Mouse (Mus musculus): ENCODE data around the gene Aspg. TPM values are rescaled to one million over a fixed set of nuclear protein-coding genes. Genes with fewer than 3 reads are reported as not detected.

Aspg gene
- total and polyA plus RNA-seq, 3 experiments = 0.33 TPM; not detected in 2

DNA sequence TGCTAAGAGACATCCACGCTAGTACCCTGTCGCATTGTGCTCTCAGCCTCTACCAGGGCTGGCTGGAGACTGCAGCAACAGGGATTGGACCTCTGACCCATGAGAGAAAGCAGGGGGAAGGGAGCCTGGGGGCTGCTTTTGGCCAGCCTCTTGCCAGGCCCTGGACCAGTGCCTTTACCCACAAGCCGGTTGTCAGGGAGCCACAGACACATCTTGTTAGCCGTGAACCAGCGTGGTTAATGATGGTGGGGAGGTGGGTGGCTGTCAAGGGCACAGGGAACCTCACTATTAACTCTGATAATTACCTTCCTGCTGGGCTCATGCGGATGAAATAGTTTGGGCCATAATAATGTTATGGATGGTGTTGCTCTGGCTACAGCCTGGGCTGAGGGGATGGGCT is 50.3 kb downstream of the Aspg start:
- no peaks in the 10 kb centered on the region for H3K4me1 ChIP-seq (ENCODE audit: insufficient read depth, low read depth, low read length)
- ATAC-seq (ENCODE audit: extremely low read depth, insufficient number of reproducible peaks, low FRiP score, poor library complexity, severe bottlenecking) = no peak
- no peak for DNase-seq (ENCODE audit: low spot score)
- TF ChIP-seq TAL1 (conservative IDR thresholded peaks at IDR 0.05; ENCODE audit: low read depth, low read length) (no peak), GATA1 (IDR thresholded peaks at IDR 0.05; ENCODE audit: borderline replicate concordance, low read length) (no peak), POLR2AphosphoS5 (IDR thresholded peaks at IDR 0.05; ENCODE audit: insufficient replicate concordance, low read depth, low read length) (no peak), GATA2 (IDR thresholded peaks at IDR 0.05; ENCODE audit: borderline replicate concordance, low read depth, low read length) (no peak), CTCF (IDR thresholded peaks at IDR 0.05; ENCODE audit: low read depth, low read length) (no peak)
- H3K36me3 ChIP-seq (replicated peaks) = no peaks in the 10 kb centered on the region
- H3K4me3 ChIP-seq (ENCODE audit: low read depth, low read length) = no peak overlapping the region
- H3K9me3 ChIP-seq (replicated peaks) = no peaks in the 10 kb centered on the region
- peaks cover 2% of the 10 kb centered on the region; the same call in 1 of the 2 replicates for H3K27me3 ChIP-seq (ENCODE audit: insufficient read depth, low read length)

DNA sequence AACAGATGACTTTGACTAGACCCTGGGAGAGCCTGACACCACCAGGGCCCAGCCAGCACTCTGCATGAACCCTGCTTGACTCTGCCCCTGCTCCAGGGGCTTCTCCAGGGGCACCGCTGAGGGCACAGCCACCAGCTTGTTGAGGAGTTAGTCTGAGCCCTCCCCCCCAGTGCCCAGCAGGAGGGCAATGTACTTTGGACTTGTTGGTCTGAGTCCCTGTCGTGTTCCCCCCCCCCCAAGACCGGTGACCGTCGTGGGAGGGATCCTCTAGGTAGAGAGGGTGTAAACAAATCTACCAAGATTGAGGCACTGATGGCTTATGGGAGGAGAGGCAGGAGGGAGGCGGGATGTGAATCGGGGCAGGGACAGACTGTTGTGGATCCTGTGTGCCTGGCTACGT is 51.8 kb downstream of the Aspg start:
- Histone ChIP-seq H3K4me3 (ENCODE audit: low read depth, low read length) (no peak overlapping the region), H3K27me3 (ENCODE audit: insufficient read depth, low read length) (peaks cover 2% of the 10 kb centered on the region; the same call in 1 of the 2 replicates), H3K9me3 (replicated peaks) (no peaks in the 10 kb centered on the region), H3K4me1 (ENCODE audit: insufficient read depth, low read depth, low read length) (no peaks in the 10 kb centered on the region), H3K36me3 (replicated peaks) (no peaks in the 10 kb centered on the region)
- no peak for TF ChIP-seq GATA1 (IDR thresholded peaks at IDR 0.05; ENCODE audit: borderline replicate concordance, low read length)
- TF ChIP-seq CTCF (IDR thresholded peaks at IDR 0.05; ENCODE audit: low read depth, low read length) = 0 out of 2 replicates have a peak, but pooled peaks have one; percentile 6
- DNase-seq (ENCODE audit: low spot score) (no peak), ATAC-seq (ENCODE audit: extremely low read depth, insufficient number of reproducible peaks, low FRiP score, poor library complexity, severe bottlenecking) (no peak)

DNA sequence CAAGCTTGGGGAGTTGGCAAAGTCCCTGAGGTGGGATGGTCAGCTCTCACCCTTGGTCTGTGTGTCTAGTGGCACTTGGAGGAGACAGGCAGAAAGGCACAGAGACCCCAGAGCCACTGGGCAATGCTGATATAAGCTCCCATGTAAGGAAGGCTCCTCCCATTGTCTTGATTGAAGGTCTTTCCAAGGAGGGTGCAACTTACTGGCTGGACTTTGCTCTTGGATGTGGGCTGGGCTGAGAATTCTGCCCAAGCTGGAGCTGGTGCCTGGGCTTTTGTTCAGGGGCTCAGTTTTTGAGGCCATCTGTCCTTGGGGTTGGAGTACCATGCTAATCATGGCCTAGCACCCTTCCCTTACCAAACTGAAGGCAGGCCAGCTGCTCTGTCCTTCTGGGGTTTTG is 52.3 kb downstream of the Aspg start:
- TF ChIP-seq GATA2 (IDR thresholded peaks at IDR 0.05; ENCODE audit: borderline replicate concordance, low read depth, low read length) = no peak
- TF ChIP-seq CTCF (IDR thresholded peaks at IDR 0.05; ENCODE audit: low read depth, low read length) = no peak
- TF ChIP-seq POLR2AphosphoS5 (IDR thresholded peaks at IDR 0.05; ENCODE audit: insufficient replicate concordance, low read depth, low read length) = no peak
- TF ChIP-seq TAL1 (conservative IDR thresholded peaks at IDR 0.05; ENCODE audit: low read depth, low read length) = no peak
- TF ChIP-seq GATA1 (IDR thresholded peaks at IDR 0.05; ENCODE audit: borderline replicate concordance, low read length) = no peak
- no peak for ATAC-seq (ENCODE audit: extremely low read depth, insufficient number of reproducible peaks, low FRiP score, poor library complexity, severe bottlenecking)
- no peak overlapping the region for H3K4me3 ChIP-seq (ENCODE audit: low read depth, low read length)

DNA sequence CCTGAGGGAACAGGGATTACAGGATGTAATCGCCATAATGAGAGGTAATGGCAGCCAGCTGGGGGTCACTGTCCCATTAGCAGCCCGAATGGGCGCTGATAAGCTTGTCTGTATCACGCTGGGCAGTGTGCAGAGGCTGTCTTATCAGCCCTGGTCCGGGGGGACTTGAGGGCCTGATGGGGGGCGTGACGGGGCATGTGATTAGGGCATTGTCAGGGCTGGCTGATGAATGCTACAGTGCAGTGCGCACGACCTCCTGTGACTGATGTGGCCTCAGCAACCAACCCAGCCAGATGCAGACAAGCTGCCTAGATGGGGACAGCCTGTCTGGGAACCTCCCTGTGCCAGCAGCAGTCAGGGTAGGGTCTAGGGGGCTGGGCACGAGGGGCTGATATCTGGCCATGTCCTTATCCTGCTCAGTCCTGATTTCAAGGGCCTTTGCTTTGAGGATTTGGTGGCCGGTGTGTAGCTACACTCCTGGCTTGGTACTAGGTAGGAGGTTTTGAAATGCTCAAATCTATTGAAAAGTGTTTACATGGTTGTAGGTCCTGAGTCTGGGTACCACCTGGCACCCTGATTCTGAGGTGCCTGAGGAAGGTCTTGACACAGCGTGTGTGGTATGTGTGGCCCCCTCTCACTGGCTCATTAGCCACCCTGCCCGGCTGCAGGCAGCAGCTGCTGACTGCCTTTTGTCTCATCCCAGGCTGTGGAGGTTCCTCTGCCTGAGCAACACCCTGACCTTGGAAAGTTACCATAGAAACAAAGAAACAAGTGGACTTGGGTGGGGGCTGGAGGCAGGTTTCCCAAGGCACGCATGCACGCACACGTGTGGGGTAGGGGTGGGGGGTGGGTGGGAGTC is 57.7 kb downstream of the Aspg start:
- Histone ChIP-seq H3K27me3 (ENCODE audit: insufficient read depth, low read length) (no peaks in the 10 kb centered on the region; the same call in 1 of the 2 replicates), H3K4me3 (ENCODE audit: low read depth, low read length) (no peak overlapping the region), H3K4me1 (ENCODE audit: insufficient read depth, low read depth, low read length) (no peaks in the 10 kb centered on the region), H3K36me3 (replicated peaks) (no peaks in the 10 kb centered on the region), H3K9me3 (replicated peaks) (no peaks in the 10 kb centered on the region)
- ATAC-seq (ENCODE audit: extremely low read depth, insufficient number of reproducible peaks, low FRiP score, poor library complexity, severe bottlenecking) (no peak), DNase-seq (ENCODE audit: low spot score) (no peak)
- TF ChIP-seq CTCF (IDR thresholded peaks at IDR 0.05; ENCODE audit: low read depth, low read length) = no peak
- no peak for TF ChIP-seq GATA2 (IDR thresholded peaks at IDR 0.05; ENCODE audit: borderline replicate concordance, low read depth, low read length)
- no peak for TF ChIP-seq TAL1 (conservative IDR thresholded peaks at IDR 0.05; ENCODE audit: low read depth, low read length)
- TF ChIP-seq POLR2AphosphoS5 (IDR thresholded peaks at IDR 0.05; ENCODE audit: insufficient replicate concordance, low read depth, low read length) = no peak
- no peak for TF ChIP-seq GATA1 (IDR thresholded peaks at IDR 0.05; ENCODE audit: borderline replicate concordance, low read length)

More for the DNA sequence above, 52.3 kb downstream of the Aspg start:
- Histone ChIP-seq H3K36me3 (replicated peaks) (no peaks in the 10 kb centered on the region), H3K9me3 (replicated peaks) (no peaks in the 10 kb centered on the region), H3K4me1 (ENCODE audit: insufficient read depth, low read depth, low read length) (no peaks in the 10 kb centered on the region), H3K27me3 (ENCODE audit: insufficient read depth, low read length) (peaks cover 2% of the 10 kb centered on the region; the same call in 1 of the 2 replicates)
- DNase-seq (ENCODE audit: low spot score) = no peak

DNA sequence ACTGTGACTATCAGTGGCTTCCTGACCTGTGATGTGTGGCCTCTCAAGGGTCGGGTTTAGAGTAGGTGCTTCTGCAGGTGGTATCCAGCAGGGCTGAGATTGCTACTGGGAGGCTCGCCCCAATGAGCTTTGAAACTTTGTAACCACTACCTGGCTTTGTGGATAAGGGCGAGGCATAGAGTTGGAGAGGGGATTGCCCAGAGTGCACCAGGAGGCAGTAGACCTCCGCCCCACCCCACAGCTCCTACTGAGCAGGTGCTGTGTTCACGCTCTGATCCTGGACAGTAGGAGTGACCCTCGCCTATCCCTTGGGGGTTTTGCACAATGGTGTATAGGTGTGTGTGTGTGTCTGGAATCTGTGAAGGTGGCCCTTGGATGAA is 58.4 kb downstream of the Aspg start:
- Histone ChIP-seq H3K27me3 (ENCODE audit: insufficient read depth, low read length) (no peaks in the 10 kb centered on the region; the same call in 1 of the 2 replicates), H3K4me3 (ENCODE audit: low read depth, low read length) (no peak overlapping the region), H3K9me3 (replicated peaks) (no peaks in the 10 kb centered on the region), H3K4me1 (ENCODE audit: insufficient read depth, low read depth, low read length) (no peaks in the 10 kb centered on the region), H3K36me3 (replicated peaks) (no peaks in the 10 kb centered on the region)
- no peak for TF ChIP-seq GATA1 (IDR thresholded peaks at IDR 0.05; ENCODE audit: borderline replicate concordance, low read length)
- TF ChIP-seq CTCF (IDR thresholded peaks at IDR 0.05; ENCODE audit: low read depth, low read length) = no peak
- no peak for DNase-seq (ENCODE audit: low spot score)
- no peak for ATAC-seq (ENCODE audit: extremely low read depth, insufficient number of reproducible peaks, low FRiP score, poor library complexity, severe bottlenecking)

DNA sequence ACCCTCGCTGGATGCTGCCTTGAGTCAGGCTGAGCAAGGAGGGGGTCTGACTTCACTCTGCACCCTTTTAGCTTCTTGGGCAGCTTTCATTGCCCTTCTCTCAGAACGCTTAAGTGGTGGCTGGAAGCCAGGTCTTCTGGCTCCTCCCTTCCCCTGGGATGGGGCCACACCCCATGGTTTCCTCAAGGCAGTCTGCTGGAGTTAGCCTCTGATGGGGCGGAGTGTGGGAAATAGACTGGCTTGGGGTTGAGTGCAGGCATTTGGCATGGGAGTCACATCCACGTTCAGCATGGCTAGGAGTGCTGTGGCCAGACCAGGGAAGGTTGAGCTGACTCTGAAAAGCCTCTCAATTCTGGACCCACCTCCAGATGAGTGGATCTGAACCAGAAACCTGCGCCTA is 62.8 kb downstream of the Aspg start:
- Histone ChIP-seq H3K4me3 (ENCODE audit: low read depth, low read length) (no peak overlapping the region), H3K4me1 (ENCODE audit: insufficient read depth, low read depth, low read length) (no peaks in the 10 kb centered on the region), H3K36me3 (replicated peaks) (no peaks in the 10 kb centered on the region), H3K27me3 (ENCODE audit: insufficient read depth, low read length) (peaks cover 2% of the 10 kb centered on the region; the same call in 1 of the 2 replicates), H3K9me3 (replicated peaks) (no peaks in the 10 kb centered on the region)
- no peak for DNase-seq (ENCODE audit: low spot score)
- ATAC-seq (ENCODE audit: extremely low read depth, insufficient number of reproducible peaks, low FRiP score, poor library complexity, severe bottlenecking) = no peak
- TF ChIP-seq GATA1 (IDR thresholded peaks at IDR 0.05; ENCODE audit: borderline replicate concordance, low read length) (no peak), CTCF (IDR thresholded peaks at IDR 0.05; ENCODE audit: low read depth, low read length) (no peak), POLR2AphosphoS5 (IDR thresholded peaks at IDR 0.05; ENCODE audit: insufficient replicate concordance, low read depth, low read length) (no peak), TAL1 (conservative IDR thresholded peaks at IDR 0.05; ENCODE audit: low read depth, low read length) (no peak), GATA2 (IDR thresholded peaks at IDR 0.05; ENCODE audit: borderline replicate concordance, low read depth, low read length) (no peak)
